Mouse (Mus musculus) lung, postnatal 0 days (tissue): Measurements from ENCODE around the gene Msi1. TPM values are rescaled to one million over a fixed set of nuclear protein-coding genes. Genes with fewer than 3 reads are reported as not detected.
"Not testable (repeated sequence)": the region's sequence is repeated elsewhere in the genome, so short reads cannot be mapped to it uniquely, and the experiment has no call there.

Experiments
- ATAC-seq: fragments of 200-750 bp; cut with Nextera tagmentation; 2 replicates; pipeline ENCODE4 v1.8.0; 2017; ENCODE audit warnings: moderate library complexity
- DNase-seq: peaks from one replicate; pipeline ENCODE4 v3.0.0-alpha.2; 2016; ENCODE audit warnings: low spot score
- H3K27ac ChIP-seq: fragments of 300-500 bp; sonication (generic); 2 replicates; pipeline ENCODE4 v1.5.1; 2014; ENCODE audit warnings: antibody characterized with exemption, mild to moderate bottlenecking, low read length, mixed read lengths
- H3K27me3 ChIP-seq: fragments of 300-500 bp; sonication (generic); replicated peaks from 2 replicates; pipeline ENCODE4 v1.6.1; 2014; ENCODE audit warnings: low read length, mixed read lengths; ENCODE audit not compliant: insufficient read depth
- H3K36me3 ChIP-seq: fragments of 300-500 bp; sonication (generic); 2 replicates; pipeline ENCODE4 v1.6.1; 2014; ENCODE audit warnings: low read length, mixed read lengths; ENCODE audit not compliant: insufficient read depth
- H3K4me1 ChIP-seq: fragments of 300-500 bp; sonication (generic); 2 replicates; pipeline ENCODE4 v1.6.1; 2014; ENCODE audit warnings: antibody characterized with exemption, low read depth, low read length, mixed read lengths; ENCODE audit not compliant: insufficient read depth
- H3K4me2 ChIP-seq: fragments of 300-500 bp; sonication (generic); replicated peaks from 2 replicates; pipeline ENCODE4 v1.6.1; 2014; ENCODE audit warnings: low read depth, mild to moderate bottlenecking, low read length, moderate library complexity, mixed read lengths
- H3K4me3 ChIP-seq: fragments of 300-500 bp; sonication (generic); 2 replicates; pipeline ENCODE4 v1.5.1; 2014; ENCODE audit warnings: low read depth, low read length
- H3K9ac ChIP-seq: fragments of 300-500 bp; sonication (generic); replicated peaks from 2 replicates; pipeline ENCODE4 v1.6.1; 2014; ENCODE audit warnings: low read depth, mild to moderate bottlenecking
- H3K9me3 ChIP-seq: fragments of 300-500 bp; sonication (generic); 2 replicates; pipeline ENCODE4 v1.6.1; 2016; ENCODE audit warnings: low read length, mixed read lengths
- CTCF ChIP-seq: IDR thresholded peaks from 2 replicates; pipeline ENCODE4 v1.5.1; 2016; ENCODE audit warnings: antibody characterized with exemption, mild to moderate bottlenecking
- EP300 ChIP-seq: IDR thresholded peaks from 2 replicates; pipeline ENCODE4 v1.6.1; 2016; ENCODE audit warnings: antibody characterized with exemption, mild to moderate bottlenecking, control low read depth
- WGBS: fragments of 180-500 bp; shearing (Covaris S2); extraction: QIAGEN DNeasy Blood & Tissue Kit; methylation state at CpG from one replicate; pipeline ENCODE4 v1.1.7; 2014; 5-methylcytosine and 5-hydroxymethylcytosine counted together
- polyA plus RNA-seq: library from polyadenylated mRNA; unstranded; fragments of >200 nt; fragmentation: Nextera tagmentation; extraction: Ambion mirVana; gene quantifications from 2 replicates; pipeline ENCODE4 v1.2.1, GENCODE M21; 2015

Gene Msi1
- polyA plus RNA-seq, 1 experiment from 2014 or later = 1.2 TPM

- ATAC-seq = no peak
Measured at GRCm38 (mm10) chr5:115490638-115491000, 61.2 kb downstream of the Msi1 start.

GRCm38 (mm10) chr5:115491076-115491475, 61.7 kb downstream of the Msi1 start:
- peak; percentile 7; the same call in 1 of the 2 replicates for TF ChIP-seq CTCF
- TF ChIP-seq EP300 = no peak
- no peaks in the 10 kb centered on the region for H3K36me3 ChIP-seq
- H3K9ac ChIP-seq = no peak overlapping the region
- H3K4me1 ChIP-seq = peaks cover 9% of the 10 kb centered on the region; the same call in 1 of the 2 replicates
- H3K27me3 ChIP-seq = no peaks in the 10 kb centered on the region
- no peak overlapping the region for H3K4me3 ChIP-seq
- ATAC-seq (no peak), DNase-seq (no peak)
- no peaks in the 10 kb centered on the region for H3K9me3 ChIP-seq
- 32% methylated on average over 5 of the region's 5 CpGs for WGBS
- H3K4me2 ChIP-seq = 0 out of 2 replicates have a peak overlapping the region, but pooled peaks have one; percentile 63
- peak overlapping the region; percentile 52; the same call in 1 of the 2 replicates for H3K27ac ChIP-seq

More at GRCm38 (mm10) chr5:115490638-115491000, 61.2 kb downstream of the Msi1 start:
- Histone ChIP-seq H3K4me2 (peak overlapping the region; percentile 63; the same call in 1 of the 2 replicates), H3K4me1 (peaks cover 9% of the 10 kb centered on the region; the same call in 1 of the 2 replicates), H3K4me3 (0 out of 2 replicates have a peak overlapping the region, but pooled peaks have one; percentile 36), H3K27ac (peak overlapping the region; percentile 100; the same call in 1 of the 2 replicates), H3K27me3 (no peaks in the 10 kb centered on the region), H3K36me3 (no peaks in the 10 kb centered on the region), H3K9me3 (no peaks in the 10 kb centered on the region), H3K9ac (peak overlapping the region; percentile 72; the same call in 1 of the 2 replicates)
- no peak for TF ChIP-seq CTCF
- no peak for TF ChIP-seq EP300
- WGBS = 10% methylated on average over 8 of the region's 8 CpGs
- DNase-seq = no peak

GRCm38 (mm10) chr5:115491771-115492322, 62.4 kb downstream of the Msi1 start:
- TF ChIP-seq CTCF (no peak), EP300 (peak; percentile 65; the same call in 1 of the 2 replicates)
- H3K9me3 ChIP-seq = no peaks in the 10 kb centered on the region
- H3K9ac ChIP-seq = peak overlapping the region; percentile 26; the same call in 1 of the 2 replicates
- peak overlapping the region; percentile 63 for H3K4me2 ChIP-seq
- H3K27me3 ChIP-seq = no peaks in the 10 kb centered on the region
- DNase-seq (peak; percentile 91), ATAC-seq (peak; percentile 41)
- H3K27ac ChIP-seq = peak overlapping the region; percentile 52; the same call in 1 of the 2 replicates
- 3% methylated on average over 28 of the region's 28 CpGs for WGBS
- H3K4me1 ChIP-seq = peaks cover 9% of the 10 kb centered on the region; the same call in 1 of the 2 replicates
- no peaks in the 10 kb centered on the region for H3K36me3 ChIP-seq
- H3K4me3 ChIP-seq = 0 out of 2 replicates have a peak overlapping the region, but pooled peaks have one; percentile 15

GRCm38 (mm10) chr5:115492711-115493335, 63.4 kb downstream of the Msi1 start:
- ATAC-seq (no peak), DNase-seq (peak; percentile 47)
- TF ChIP-seq CTCF (no peak), EP300 (no peak)
- WGBS = 60% methylated on average over 6 of the region's 6 CpGs
- Histone ChIP-seq H3K4me3 (no peak overlapping the region), H3K27ac (peak overlapping the region; percentile 80; the same call in 1 of the 2 replicates), H3K4me2 (no peak overlapping the region), H3K4me1 (peaks cover 9% of the 10 kb centered on the region; the same call in 1 of the 2 replicates), H3K27me3 (no peaks in the 10 kb centered on the region), H3K9ac (no peak overlapping the region), H3K36me3 (no peaks in the 10 kb centered on the region), H3K9me3 (no peaks in the 10 kb centered on the region)

- 30% methylated on average over 5 of the region's 5 CpGs for WGBS
- Histone ChIP-seq H3K27me3 (no peaks in the 10 kb centered on the region), H3K9ac (no peak overlapping the region), H3K36me3 (no peaks in the 10 kb centered on the region), H3K27ac (peak overlapping the region; percentile 80), H3K4me1 (peaks cover 9% of the 10 kb centered on the region; the same call in 1 of the 2 replicates), H3K4me2 (no peak overlapping the region), H3K4me3 (no peak overlapping the region), H3K9me3 (no peaks in the 10 kb centered on the region)
- DNase-seq (peak; percentile 54), ATAC-seq (no peak)
- TF ChIP-seq CTCF (no peak), EP300 (no peak)
Measured at GRCm38 (mm10) chr5:115493441-115493840, 64.0 kb downstream of the Msi1 start.

- H3K27me3 ChIP-seq, H3K4me2 ChIP-seq, H3K9me3 ChIP-seq, H3K27ac ChIP-seq, H3K4me3 ChIP-seq, DNase-seq, H3K4me1 ChIP-seq, H3K36me3 ChIP-seq, H3K9ac ChIP-seq, ATAC-seq: not testable (repeated sequence)
- 87% methylated on average over 3 of the region's 3 CpGs for whole genome bisulfite sequencing
Measured at GRCm38 (mm10) chr5:115495618-115496017, 66.2 kb downstream of the Msi1 start.
